Mouse (Mus musculus): Measurements from ENCODE around the gene 4930590J08Rik. TPM values are rescaled to one million over a fixed set of nuclear protein-coding genes. Genes with fewer than 3 reads are reported as not detected.

4930590J08Rik gene
- total RNA-seq (2023), result 1 to 10 TPM; 7.1 to 8.3 TPM

GRCm38 (mm10) chr6:91902509-91902908 lies at the start of gene 4930590J08Rik:
Gene 4930590J08Rik (plus strand): TSS chr6:91902809.

DNA sequence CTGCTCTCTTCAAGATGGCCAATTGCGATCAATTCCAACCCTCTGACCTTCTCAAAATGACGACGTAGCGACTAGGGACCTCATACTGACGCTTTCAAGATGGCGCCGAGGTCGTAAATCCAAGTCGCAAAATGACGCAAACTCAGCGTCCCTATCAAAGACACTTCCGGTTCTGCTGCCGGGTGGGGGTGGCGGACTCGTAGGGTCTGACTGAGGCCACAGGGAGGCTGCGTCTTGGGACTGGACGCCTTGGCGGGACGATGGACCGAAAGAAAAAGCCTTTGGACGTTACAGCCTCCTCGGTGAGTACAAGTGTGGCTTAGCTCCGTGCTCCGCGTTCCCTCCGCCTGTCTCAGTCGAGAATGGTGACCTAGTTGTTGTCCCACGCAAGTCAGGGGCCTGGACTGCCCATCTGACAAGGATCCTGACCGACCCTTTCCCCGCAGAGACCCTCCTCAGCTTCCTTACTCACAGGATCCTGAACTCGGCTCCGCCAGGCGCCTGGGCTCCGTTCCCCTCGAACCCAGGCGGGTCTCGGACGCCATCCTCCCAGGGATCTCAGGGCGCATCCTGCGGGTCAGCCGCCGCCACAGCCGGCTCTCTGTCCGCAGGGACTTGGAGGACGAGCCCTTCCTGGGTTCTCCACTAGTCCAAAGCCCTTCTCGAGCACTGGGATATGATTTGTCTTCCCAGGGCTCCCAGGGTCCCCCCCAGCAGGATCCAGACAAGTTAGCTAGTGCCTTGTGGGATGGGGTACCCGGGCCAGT lies 24.5 kb upstream of the 4930590J08Rik start, which contains the start of gene Ccdc174:
Gene Ccdc174 (plus strand): TSS at position 169 of the 767 bp plus-strand sequence.

DNA sequence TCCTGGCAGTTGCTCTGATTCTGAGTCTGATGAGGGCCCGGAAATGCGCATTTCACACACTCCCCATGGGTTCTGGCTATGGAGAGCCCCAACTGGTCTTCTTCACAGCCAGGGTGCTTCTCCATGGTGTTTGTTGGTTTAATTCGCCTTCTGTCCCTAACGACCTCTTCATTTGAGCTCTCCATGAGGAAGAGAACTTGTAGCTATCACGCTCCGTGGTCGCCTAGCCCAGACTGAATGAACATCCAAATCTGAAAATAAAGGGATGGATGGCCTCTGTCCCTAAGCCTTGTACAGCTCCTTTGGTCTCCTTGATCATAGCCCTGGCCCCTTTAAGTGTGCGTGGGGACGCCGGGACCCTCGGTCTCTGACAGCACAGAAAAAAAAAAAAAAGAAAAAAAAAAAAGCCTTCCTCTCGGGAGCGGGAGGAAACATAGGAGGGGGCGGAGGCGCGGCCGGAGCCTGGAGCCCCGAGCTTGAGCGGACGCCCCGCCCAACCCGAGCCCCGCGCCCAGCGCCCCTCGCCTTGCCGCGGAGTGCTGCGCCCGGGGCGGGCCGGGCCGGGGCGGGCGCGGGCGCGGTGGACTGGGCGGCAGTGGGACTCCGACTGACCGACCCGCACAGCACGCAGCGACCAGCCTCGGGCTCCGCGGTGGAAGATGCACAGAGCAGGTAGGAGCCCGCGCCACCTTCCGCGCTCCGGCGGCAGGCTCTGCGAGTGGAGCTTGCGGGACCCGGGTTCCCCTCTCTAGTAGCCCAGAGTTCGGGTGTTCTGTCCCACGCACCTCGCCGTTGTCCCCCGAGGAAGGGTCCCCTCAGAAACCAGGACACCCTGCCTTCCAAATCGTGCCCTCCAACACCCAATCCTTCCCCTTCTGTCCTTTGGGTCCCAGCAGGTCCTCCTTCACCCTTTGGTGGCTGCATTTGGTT lies 76.0 kb downstream of the 4930590J08Rik start, which contains the start of gene Fgd5:
Gene Fgd5 (plus strand): TSS at position 508 of the 930 bp plus-strand sequence.

Other genes with a start within 250 kb of the 4930590J08Rik start
- 100 to 1,000 TPM; 113 to 115 TPM for gene Slc6a6, start 218.8 kb upstream of the 4930590J08Rik start, total RNA-seq (2023)
- not detected for gene Grip2, start 75.6 kb upstream of the 4930590J08Rik start, total RNA-seq (2023)
- 10 to 100 TPM; 50.2 to 57.8 TPM for gene Ccdc174, start 24.8 kb upstream of the 4930590J08Rik start, total RNA-seq (2023)
- gene Fgd5, start 76.1 kb downstream of the 4930590J08Rik start, total RNA-seq (2023), result under 1 TPM in 1 of 2 experiments, not detected in 1; 0.15 TPM
- gene Nr2c2, start 188.6 kb downstream of the 4930590J08Rik start, total RNA-seq (2023), result 100 to 1,000 TPM; 113 to 121 TPM